15 mouse cellular contexts compared by ENCODE assay signal in genomic region chr17:15518186-15518585, GRCm38 (mm10).
"Had no signal": no experiment of that assay in that cellular context is flagged by ENCODE, and none has a peak within 500 bp of the region (broad histone marks: within the 10 kb centered on the region; RNA-seq: fewer than 3 reads in every experiment).

No protein-coding gene starts in this region.

- H3K27ac ChIP-seq: limb, embryonic 13.5 days; liver, embryonic 14.5 days; midbrain, embryonic 13.5 days; neural tube, embryonic 13.5 days; stomach, embryonic 15.5 days had no signal

- H3K9me3 ChIP-seq: limb, embryonic 13.5 days; megakaryocyte, embryonic 14.5 days; midbrain, embryonic 13.5 days; neural tube, embryonic 13.5 days; stomach, embryonic 15.5 days had no signal

- DNase-seq: kidney, adult 18-20 months; kidney, postnatal 25 days; left cerebral cortex, postnatal 4 days; lung, adult 2 months; lung, postnatal 4 days; retina, postnatal 1 day; thymus, adult 2 months; thymus, postnatal 25 days had no signal

- H3K27me3 ChIP-seq: limb, embryonic 13.5 days; megakaryocyte, embryonic 14.5 days; midbrain, embryonic 13.5 days; neural tube, embryonic 13.5 days; stomach, embryonic 15.5 days had no signal

- ATAC-seq: lung, postnatal 0 days; midbrain, embryonic 13.5 days had no signal

- H3K4me2 ChIP-seq: limb, embryonic 13.5 days; midbrain, embryonic 13.5 days; neural tube, embryonic 13.5 days; stomach, embryonic 15.5 days had no signal

- H3K9ac ChIP-seq: limb, embryonic 13.5 days; liver, embryonic 14.5 days; midbrain, embryonic 13.5 days; neural tube, embryonic 13.5 days; stomach, embryonic 15.5 days had no signal

- H3K4me3 ChIP-seq: limb, embryonic 13.5 days; midbrain, embryonic 13.5 days; neural tube, embryonic 13.5 days; stomach, embryonic 15.5 days had no signal

- H3K4me1 ChIP-seq: limb, embryonic 13.5 days; midbrain, embryonic 13.5 days; neural tube, embryonic 13.5 days; stomach, embryonic 15.5 days had no signal
